Mouse (Mus musculus): ENCODE results near the gene Afg3l1. TPM values are rescaled to one million over a fixed set of nuclear protein-coding genes. Genes with fewer than 3 reads are reported as not detected.
"Not testable (repeated sequence)": the region's sequence is repeated elsewhere in the genome, so short reads cannot be mapped to it uniquely, and the experiment has no call there.

The Afg3l1 gene
- polyA plus RNA-seq, 1 experiment from 2014 or later, result 59.4 TPM

- no peak overlapping the region for H3K9ac ChIP-seq (replicated peaks; ENCODE audit: low read length)
- H3K27me3 ChIP-seq (ENCODE audit: insufficient read depth, low read length), result no peaks in the 10 kb centered on the region
- 89% methylated on average over 25 of the region's 25 CpGs for WGBS
- no peak for ATAC-seq (ENCODE audit: low FRiP score, low TSS enrichment)
- no peaks in the 10 kb centered on the region for H3K9me3 ChIP-seq (ENCODE audit: low read length)
- no peaks in the 10 kb centered on the region for H3K4me1 ChIP-seq (ENCODE audit: insufficient read depth, low read length)
- H3K4me3 ChIP-seq (ENCODE audit: low read length), result no peak overlapping the region
- H3K27ac ChIP-seq (ENCODE audit: low read length), result no peak overlapping the region
- no peak overlapping the region for H3K4me2 ChIP-seq (replicated peaks; ENCODE audit: low read depth, low read length)
- H3K36me3 ChIP-seq (ENCODE audit: insufficient read depth, low read length), result peaks cover 84% of the 10 kb centered on the region
Measured at GRCm38 (mm10) chr8:123527720-123528489, 50.2 kb downstream of the Afg3l1 start.

- H3K4me1 ChIP-seq (ENCODE audit: insufficient read depth, low read length), result no peaks in the 10 kb centered on the region
- no peaks in the 10 kb centered on the region for H3K9me3 ChIP-seq (ENCODE audit: low read length)
- H3K4me2 ChIP-seq (replicated peaks; ENCODE audit: low read depth, low read length), result no peak overlapping the region
- ATAC-seq (ENCODE audit: low FRiP score, low TSS enrichment), result no peak; the same call in 1 of the 2 replicates
- peaks cover 4% of the 10 kb centered on the region; the same call in 1 of the 2 replicates for H3K27me3 ChIP-seq (ENCODE audit: insufficient read depth, low read length)
- H3K27ac ChIP-seq (ENCODE audit: low read length), result no peak overlapping the region
- H3K4me3 ChIP-seq (ENCODE audit: low read length), result no peak overlapping the region
- H3K36me3 ChIP-seq (ENCODE audit: insufficient read depth, low read length), result peaks cover 38% of the 10 kb centered on the region
- 87% methylated on average over 9 of the region's 9 CpGs for WGBS
- H3K9ac ChIP-seq (replicated peaks; ENCODE audit: low read length), result no peak overlapping the region
Measured at GRCm38 (mm10) chr8:123536242-123536989, 58.7 kb downstream of the Afg3l1 start.

DNA sequence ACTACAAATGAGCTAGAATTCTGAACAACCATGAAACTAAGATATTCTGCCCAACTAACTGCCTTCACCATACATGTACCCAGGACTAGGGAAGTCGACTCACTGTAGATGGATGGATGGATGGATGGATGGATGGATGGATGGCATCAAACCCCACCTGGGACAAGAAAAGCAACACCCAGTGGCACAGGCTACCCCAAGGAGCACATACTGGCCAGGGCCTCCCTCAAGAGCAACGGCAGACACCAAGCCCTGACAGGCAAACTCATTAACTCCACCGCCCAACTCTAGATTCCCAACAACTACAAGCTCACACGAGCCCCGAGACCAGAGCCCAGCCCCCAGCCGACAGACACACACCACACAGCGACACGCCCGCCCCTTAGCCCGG, 59.3 kb downstream of the Afg3l1 start:
- H3K9me3 ChIP-seq (ENCODE audit: low read length), result no peaks in the 10 kb centered on the region
- H3K27ac ChIP-seq (ENCODE audit: low read length), result no peak overlapping the region
- no peak overlapping the region for H3K4me3 ChIP-seq (ENCODE audit: low read length)
- H3K36me3 ChIP-seq (ENCODE audit: insufficient read depth, low read length), result peaks cover 32% of the 10 kb centered on the region
- ATAC-seq (ENCODE audit: low FRiP score, low TSS enrichment), result no peak; the same call in 1 of the 2 replicates
- no peaks in the 10 kb centered on the region for H3K4me1 ChIP-seq (ENCODE audit: insufficient read depth, low read length)
- H3K9ac ChIP-seq (replicated peaks; ENCODE audit: low read length), result no peak overlapping the region
- H3K27me3 ChIP-seq (ENCODE audit: insufficient read depth, low read length), result peaks cover 4% of the 10 kb centered on the region; the same call in 1 of the 2 replicates
- H3K4me2 ChIP-seq (replicated peaks; ENCODE audit: low read depth, low read length), result no peak overlapping the region
- WGBS, result 30% methylated on average over 8 of the region's 10 CpGs

DNA sequence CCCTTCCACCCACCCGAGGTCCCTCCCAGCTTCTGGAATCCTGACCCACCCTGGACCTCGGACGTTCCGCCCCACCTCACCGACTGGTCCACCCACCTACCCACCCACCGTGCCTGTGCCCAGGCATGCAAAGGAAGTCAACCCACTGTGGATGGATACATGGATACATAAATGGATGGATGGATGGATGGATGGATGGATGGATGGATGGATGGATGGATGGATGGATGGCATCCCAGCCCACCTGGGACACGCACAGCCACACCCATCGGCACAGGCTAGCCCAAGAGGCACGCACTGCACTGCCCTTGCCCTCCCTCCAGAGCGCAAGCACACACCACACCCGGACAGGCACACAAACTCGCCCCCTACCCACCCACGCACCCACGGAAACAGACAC, 59.9 kb downstream of the Afg3l1 start:
- not testable (repeated sequence) for H3K9me3 ChIP-seq (ENCODE audit: low read length); H3K4me3 ChIP-seq (ENCODE audit: low read length); H3K9ac ChIP-seq (replicated peaks; ENCODE audit: low read length); H3K4me2 ChIP-seq (replicated peaks; ENCODE audit: low read depth, low read length); H3K4me1 ChIP-seq (ENCODE audit: insufficient read depth, low read length); H3K27ac ChIP-seq (ENCODE audit: low read length); ATAC-seq (ENCODE audit: low FRiP score, low TSS enrichment); H3K27me3 ChIP-seq (ENCODE audit: insufficient read depth, low read length)
- WGBS, result 63% methylated on average over 5 of the region's 14 CpGs
- H3K36me3 ChIP-seq (ENCODE audit: insufficient read depth, low read length), result peaks cover 29% of the 10 kb centered on the region

Other genes with a start within 250 kb of the Afg3l1 start
- 7.5 and 8.9 TPM in 2 replicates for gene Spata2l, start 241.7 kb upstream of the Afg3l1 start, polyA plus RNA-seq (2015; fragmentation: Nextera tagmentation; extraction: Ambion mirVana)
- 26.7 and 28.5 TPM in 2 replicates for gene Zfp276, start 223.7 kb upstream of the Afg3l1 start, polyA plus RNA-seq (2015; fragmentation: Nextera tagmentation; extraction: Ambion mirVana)
- 25.8 and 31.7 TPM in 2 replicates for gene Vps9d1, start 223.6 kb upstream of the Afg3l1 start, polyA plus RNA-seq (2015; fragmentation: Nextera tagmentation; extraction: Ambion mirVana)
- gene Fanca, start 159.3 kb upstream of the Afg3l1 start, polyA plus RNA-seq (2015; fragmentation: Nextera tagmentation; extraction: Ambion mirVana), result 36.6 and 43.8 TPM in 2 replicates
- 4.9 and 5.4 TPM in 2 replicates for gene Spire2, start 145.2 kb upstream of the Afg3l1 start, polyA plus RNA-seq (2015; fragmentation: Nextera tagmentation; extraction: Ambion mirVana)
- 168 and 175 TPM in 2 replicates for gene Tcf25, start 104.2 kb upstream of the Afg3l1 start, polyA plus RNA-seq (2015; fragmentation: Nextera tagmentation; extraction: Ambion mirVana)
- not detected in 2 replicates for gene Mc1r, start 70.8 kb upstream of the Afg3l1 start, polyA plus RNA-seq (2015; fragmentation: Nextera tagmentation; extraction: Ambion mirVana)
- gene Tubb3, start 66.5 kb upstream of the Afg3l1 start, polyA plus RNA-seq (2015; fragmentation: Nextera tagmentation; extraction: Ambion mirVana), result 4.8 and 11.2 TPM in 2 replicates
- 43.7 and 44.4 TPM in 2 replicates for gene Def8, start 54.4 kb upstream of the Afg3l1 start, polyA plus RNA-seq (2015; fragmentation: Nextera tagmentation; extraction: Ambion mirVana)
- gene Dbndd1, start 37.6 kb downstream of the Afg3l1 start, polyA plus RNA-seq (2015; fragmentation: Nextera tagmentation; extraction: Ambion mirVana), result 4.1 and 4.3 TPM in 2 replicates
- 38.5 and 39.6 TPM in 2 replicates for gene Gas8, start 40.9 kb downstream of the Afg3l1 start, polyA plus RNA-seq (2015; fragmentation: Nextera tagmentation; extraction: Ambion mirVana)
- gene Rhou, start 176.0 kb downstream of the Afg3l1 start, polyA plus RNA-seq (2015; fragmentation: Nextera tagmentation; extraction: Ambion mirVana), result 7.9 TPM in 2 replicates